Mouse (Mus musculus) embryo, embryonic 9.5 days (tissue): ENCODE results near the gene 1700020L24Rik.
A peak's percentile ranks its signal among the peaks of the same experiment; 100 is the strongest.

Experiments
- DNase-seq: peaks from one replicate; pipeline ENCODE4 v3.0.0-alpha.2; 2017; ENCODE audit errors: extremely low spot score

The 1700020L24Rik gene

GRCm38 (mm10) chr11:83440081-83441064, 2.9 kb downstream of the 1700020L24Rik start:
- DNase-seq, result peak; percentile 88

GRCm38 (mm10) chr11:83441235-83441634, 3.8 kb downstream of the 1700020L24Rik start:
- no peak for DNase-seq

GRCm38 (mm10) chr11:83442596-83443267, 5.3 kb downstream of the 1700020L24Rik start:
- peak; percentile 84 for DNase-seq

- DNase-seq, result no peak
Observed at GRCm38 (mm10) chr11:83443824-83444223, 6.3 kb downstream of the 1700020L24Rik start.

GRCm38 (mm10) chr11:83445001-83445400, 7.5 kb downstream of the 1700020L24Rik start:
- DNase-seq, result no peak

- no peak for DNase-seq
Observed at GRCm38 (mm10) chr11:83447612-83448011, 10.1 kb downstream of the 1700020L24Rik start.

GRCm38 (mm10) chr11:83448021-83448926, 10.8 kb downstream of the 1700020L24Rik start:
- peak; percentile 75 for DNase-seq

GRCm38 (mm10) chr11:83448927-83449236, 11.4 kb downstream of the 1700020L24Rik start:
- no peak for DNase-seq

GRCm38 (mm10) chr11:83449298-83449697, 11.8 kb downstream of the 1700020L24Rik start:
- DNase-seq, result no peak

GRCm38 (mm10) chr11:83450550-83450949, 13.1 kb downstream of the 1700020L24Rik start:
- no peak for DNase-seq

GRCm38 (mm10) chr11:83451281-83451680, 13.8 kb downstream of the 1700020L24Rik start:
- DNase-seq, result no peak

- no peak for DNase-seq
Observed at GRCm38 (mm10) chr11:83454548-83454947, 17.1 kb downstream of the 1700020L24Rik start.

- no peak for DNase-seq
Observed at GRCm38 (mm10) chr11:83455608-83456007, 18.1 kb downstream of the 1700020L24Rik start.

- DNase-seq, result no peak
Observed at GRCm38 (mm10) chr11:83457257-83457656, 19.8 kb downstream of the 1700020L24Rik start.

GRCm38 (mm10) chr11:83457912-83458601, 20.6 kb downstream of the 1700020L24Rik start:
- no peak for DNase-seq

- DNase-seq, result no peak
Observed at GRCm38 (mm10) chr11:83461462-83462027, 24.1 kb downstream of the 1700020L24Rik start.

- peak; percentile 60 for DNase-seq
Observed at GRCm38 (mm10) chr11:83462711-83463244, 25.3 kb downstream of the 1700020L24Rik start, which contains the start of gene Mmp28. Gene Mmp28 (minus strand): TSS chr11:83463071.

GRCm38 (mm10) chr11:83465976-83466375, 28.5 kb downstream of the 1700020L24Rik start:
- DNase-seq, result no peak

GRCm38 (mm10) chr11:83467120-83467652, 29.7 kb downstream of the 1700020L24Rik start:
- DNase-seq, result no peak

GRCm38 (mm10) chr11:83468765-83469164, 31.3 kb downstream of the 1700020L24Rik start:
- no peak for DNase-seq
